ENCODE assay signal across 8 mouse cellular contexts in genomic region chr13:80747022-80747421, GRCm38 (mm10).
DNase-seq lines count a peak whose midpoint lies in the region; ATAC-seq and TF ChIP-seq lines count a peak whose summit lies in the region.
"Not testable (repeated sequence)": the region's sequence is repeated elsewhere in the genome, so short reads cannot be mapped to it uniquely, and the experiment has no call there.

No protein-coding gene starts in this region.

- not testable (repeated sequence) for TF ChIP-seq EP300 in heart, postnatal 0 days (IDR thresholded peaks at IDR 0.05; ENCODE audit: low read depth)

- WGBS in embryonic facial prominence, embryonic 10.5 days = 44% methylated on average over 6 of the region's 6 CpGs
- 44% methylated on average over 6 of the region's 6 CpGs for WGBS in heart, postnatal 0 days
- WGBS in lung, adult 2 months = 47% methylated on average over 6 of the region's 6 CpGs
- 57% methylated on average over 6 of the region's 6 CpGs for WGBS in neural tube, embryonic 11.5 days

- not testable (repeated sequence) for H3K27ac ChIP-seq in ES-E14 (ENCODE audit: insufficient read depth, low read depth, low read length, poor library complexity, severe bottlenecking); embryonic facial prominence, embryonic 10.5 days (replicated peaks); heart, postnatal 0 days (ENCODE audit: low read depth); neural tube, embryonic 11.5 days (ENCODE audit: low read depth, low read length)

- not testable (repeated sequence) for TF ChIP-seq POLR2A in lung, adult 2 months (IDR thresholded peaks at IDR 0.05; ENCODE audit: borderline replicate concordance, extremely low read depth, low read depth, low read length)

- DNase-seq in ES-E14 (ENCODE audit: low read depth, low spot score); lung, adult 2 months: not testable (repeated sequence)
- DNase-seq in brain, embryonic 18.5 days (ENCODE audit: low read depth, low spot score) = peak; percentile 36
- peak; percentile 52 for DNase-seq in embryonic facial prominence, embryonic 10.5 days (ENCODE audit: low spot score)
- DNase-seq in heart, postnatal 0 days (ENCODE audit: low spot score) = peak; percentile 29
- peak; percentile 21 for DNase-seq in kidney, postnatal 14 days
- peak; percentile 55 for DNase-seq in neural tube, embryonic 11.5 days (ENCODE audit: low spot score)
- DNase-seq in thymus, postnatal 4 days = peak; percentile 8

- in situ Hi-C loops in ES-E14 (cut with MboI; ENCODE audit: low sequenced_read_pairs in 2 of 2, unreplicated experiment in 2 of 2) = not testable (repeated sequence)

- not testable (repeated sequence) for H3K36me3 ChIP-seq in ES-E14 (ENCODE audit: control insufficient read depth, insufficient read depth, low read length, poor library complexity, severe bottlenecking); embryonic facial prominence, embryonic 10.5 days (replicated peaks); heart, postnatal 0 days (replicated peaks; ENCODE audit: control insufficient read depth, insufficient read depth, low read length); neural tube, embryonic 11.5 days (ENCODE audit: control insufficient read depth, insufficient read depth, low read length)

- ATAC-seq in heart, postnatal 0 days (ENCODE audit: insufficient read depth, low read depth) = not testable (repeated sequence)
- peak; percentile 68; the same call in 1 of the 2 replicates for ATAC-seq in neural tube, embryonic 11.5 days (ENCODE audit: insufficient read depth, low FRiP score, low TSS enrichment)

- H3K4me3 ChIP-seq in ES-E14 (ENCODE audit: insufficient read depth in 1 of 2, low read depth in 1 of 2, low read length in 2 of 2, poor library complexity in 1 of 2, severe bottlenecking in 1 of 2); embryonic facial prominence, embryonic 10.5 days; heart, postnatal 0 days (ENCODE audit: low read depth, low read length); lung, adult 2 months (replicated peaks; ENCODE audit: extremely low read depth, low read depth, low read length); neural tube, embryonic 11.5 days (ENCODE audit: low read depth, low read length): not testable (repeated sequence)

- H3K9me3 ChIP-seq in ES-E14 (ENCODE audit: control insufficient read depth, insufficient read depth, low read depth, low read length); embryonic facial prominence, embryonic 10.5 days; heart, postnatal 0 days (replicated peaks; ENCODE audit: control insufficient read depth, low read length); neural tube, embryonic 11.5 days (ENCODE audit: control insufficient read depth, low read length): not testable (repeated sequence)

- H3K4me2 ChIP-seq in heart, postnatal 0 days (ENCODE audit: low read depth, low read length); neural tube, embryonic 11.5 days (ENCODE audit: low read depth): not testable (repeated sequence)

- H3K4me1 ChIP-seq in ES-E14 (ENCODE audit: control insufficient read depth in 2 of 2, insufficient read depth in 2 of 2, low read length in 2 of 2, poor library complexity in 1 of 2); heart, postnatal 0 days (ENCODE audit: control insufficient read depth, insufficient read depth); lung, adult 2 months (ENCODE audit: control insufficient read depth, insufficient read depth, low read length); neural tube, embryonic 11.5 days (ENCODE audit: control insufficient read depth, insufficient read depth, low read length): not testable (repeated sequence)
- H3K4me1 ChIP-seq in embryonic facial prominence, embryonic 10.5 days = peaks cover 16% of the 10 kb centered on the region

- H3K27me3 ChIP-seq in embryonic facial prominence, embryonic 10.5 days (replicated peaks; ENCODE audit: low read depth, poor library complexity, severe bottlenecking); heart, postnatal 0 days (ENCODE audit: control insufficient read depth, insufficient read depth, low read length); neural tube, embryonic 11.5 days (ENCODE audit: control insufficient read depth, insufficient read depth, low read length): not testable (repeated sequence)

- H3K9ac ChIP-seq in ES-E14 (ENCODE audit: insufficient read depth, low read depth, low read length, poor library complexity, severe bottlenecking); heart, postnatal 0 days (replicated peaks; ENCODE audit: low read depth, low read length); neural tube, embryonic 11.5 days (ENCODE audit: low read length): not testable (repeated sequence)

- peak; percentile 58 for TF ChIP-seq CTCF in heart, postnatal 0 days (IDR thresholded peaks at IDR 0.05; ENCODE audit: low read depth)
- peak; percentile 30; the same call in 1 of the 2 replicates for TF ChIP-seq CTCF in lung, adult 2 months (IDR thresholded peaks at IDR 0.05; ENCODE audit: insufficient read depth, low read length)

TF ChIP-seq in ES-E14, 5 proteins besides CTCF, POLR2A, EP300 and RAD21:
- TF ChIP-seq ZC3H11A (IDR thresholded peaks at IDR 0.05; ENCODE audit: borderline replicate concordance, low read depth, low read length) = peak; percentile 35; the same call in 1 of the 2 replicates
